Mouse (Mus musculus): Measurements from ENCODE around the gene Atl2. TPM values are rescaled to one million over a fixed set of nuclear protein-coding genes. Genes with fewer than 3 reads are reported as not detected.
A peak's percentile ranks its signal among the peaks of the same experiment; 100 is the strongest.

Atl2 gene
- polyA plus RNA-seq, 1 experiment from 2014 or later: 40.8 TPM

- H3K4me3 ChIP-seq (ENCODE audit: low read depth, low read length): peak overlapping the region; percentile 98
- peak overlapping the region; percentile 99 for H3K9ac ChIP-seq (replicated peaks)
- peak overlapping the region; percentile 92 for H3K4me2 ChIP-seq (ENCODE audit: low read depth, low read length)
- DNase-seq (no peak), ATAC-seq (no peak)
- WGBS (ENCODE audit: insufficient replicate concordance): 28% methylated on average over 4 of the region's 4 CpGs
- H3K27me3 ChIP-seq (ENCODE audit: insufficient read depth, low read length): peaks cover 12% of the 10 kb centered on the region; the same call in 1 of the 2 replicates
- H3K27ac ChIP-seq (ENCODE audit: low read depth): peak overlapping the region; percentile 99
- H3K36me3 ChIP-seq (replicated peaks; ENCODE audit: insufficient read depth, low read length): no peaks in the 10 kb centered on the region
- no peak for TF ChIP-seq EP300 (IDR thresholded peaks at IDR 0.05; ENCODE audit: low read depth)
- TF ChIP-seq CTCF (IDR thresholded peaks at IDR 0.05; ENCODE audit: low read depth): no peak
- peaks cover 28% of the 10 kb centered on the region for H3K4me1 ChIP-seq (ENCODE audit: insufficient read depth)
- H3K9me3 ChIP-seq (ENCODE audit: low read length): no peaks in the 10 kb centered on the region
Measured at GRCm38 (mm10) chr17:79894054-79894453, 1.9 kb downstream of the Atl2 start.

DNA sequence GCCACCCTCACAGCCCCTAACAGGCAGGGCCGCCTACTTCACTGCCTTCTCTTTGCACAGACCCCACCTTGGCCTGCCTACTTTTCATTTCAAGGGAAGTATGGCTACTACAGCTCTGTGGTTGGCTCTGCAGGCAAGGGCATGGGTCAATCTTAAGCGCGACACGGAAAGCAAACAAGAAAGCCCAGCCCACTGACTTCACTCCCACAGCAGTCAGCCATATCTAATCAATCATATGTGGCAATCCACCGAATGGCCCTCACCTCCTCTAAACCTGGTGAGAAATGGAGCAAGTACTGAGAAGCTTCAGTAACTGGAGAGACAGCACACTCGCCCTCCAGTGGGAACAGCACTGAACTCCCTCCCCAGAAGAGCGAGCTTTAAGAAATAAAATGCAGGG lies 4.0 kb downstream of the Atl2 start:
- peak overlapping the region; percentile 99 for H3K27ac ChIP-seq (ENCODE audit: low read depth)
- H3K4me1 ChIP-seq (ENCODE audit: insufficient read depth): peaks cover 28% of the 10 kb centered on the region
- ATAC-seq: peak; percentile 57
- no peaks in the 10 kb centered on the region for H3K36me3 ChIP-seq (replicated peaks; ENCODE audit: insufficient read depth, low read length)
- H3K4me3 ChIP-seq (ENCODE audit: low read depth, low read length): no peak overlapping the region
- H3K4me2 ChIP-seq (ENCODE audit: low read depth, low read length): peak overlapping the region; percentile 92
- peak; percentile 52 for DNase-seq
- no peaks in the 10 kb centered on the region for H3K9me3 ChIP-seq (ENCODE audit: low read length)
- H3K27me3 ChIP-seq (ENCODE audit: insufficient read depth, low read length): 0 out of 2 replicates have a peak, but pooled peaks cover 7% of the 10 kb centered on the region
- 33% methylated on average over 7 of the region's 7 CpGs for WGBS (ENCODE audit: insufficient replicate concordance)
- peak; percentile 32; the same call in 1 of the 2 replicates for TF ChIP-seq EP300 (IDR thresholded peaks at IDR 0.05; ENCODE audit: low read depth)
- TF ChIP-seq CTCF (IDR thresholded peaks at IDR 0.05; ENCODE audit: low read depth): 0 out of 2 replicates have a peak, but pooled peaks have one; percentile 6
- no peak overlapping the region; the same call in 1 of the 2 replicates for H3K9ac ChIP-seq (replicated peaks)

GRCm38 (mm10) chr17:79887926-79888325 lies 8.0 kb downstream of the Atl2 start:
- Histone ChIP-seq H3K27me3 (ENCODE audit: insufficient read depth, low read length) (no peaks in the 10 kb centered on the region), H3K4me3 (ENCODE audit: low read depth, low read length) (no peak overlapping the region), H3K27ac (ENCODE audit: low read depth) (no peak overlapping the region), H3K4me1 (ENCODE audit: insufficient read depth) (peaks cover 13% of the 10 kb centered on the region; the same call in 1 of the 2 replicates), H3K4me2 (ENCODE audit: low read depth, low read length) (no peak overlapping the region), H3K36me3 (replicated peaks; ENCODE audit: insufficient read depth, low read length) (no peaks in the 10 kb centered on the region), H3K9ac (replicated peaks) (no peak overlapping the region), H3K9me3 (ENCODE audit: low read length) (no peaks in the 10 kb centered on the region)
- TF ChIP-seq EP300 (IDR thresholded peaks at IDR 0.05; ENCODE audit: low read depth) (no peak), CTCF (IDR thresholded peaks at IDR 0.05; ENCODE audit: low read depth) (no peak)
- ATAC-seq (no peak), DNase-seq (no peak)
- WGBS (ENCODE audit: insufficient replicate concordance): 80% methylated on average over 1 of the region's 1 CpGs

- 44% methylated on average over 4 of the region's 4 CpGs for WGBS (ENCODE audit: insufficient replicate concordance)
- DNase-seq (no peak), ATAC-seq (no peak)
- no peaks in the 10 kb centered on the region for H3K9me3 ChIP-seq (ENCODE audit: low read length)
- TF ChIP-seq EP300 (IDR thresholded peaks at IDR 0.05; ENCODE audit: low read depth): no peak
- TF ChIP-seq CTCF (IDR thresholded peaks at IDR 0.05; ENCODE audit: low read depth): no peak
- no peak overlapping the region for H3K4me2 ChIP-seq (ENCODE audit: low read depth, low read length)
- H3K9ac ChIP-seq (replicated peaks): no peak overlapping the region
- no peaks in the 10 kb centered on the region for H3K27me3 ChIP-seq (ENCODE audit: insufficient read depth, low read length)
- no peak overlapping the region for H3K27ac ChIP-seq (ENCODE audit: low read depth)
- no peak overlapping the region for H3K4me3 ChIP-seq (ENCODE audit: low read depth, low read length)
- no peaks in the 10 kb centered on the region for H3K36me3 ChIP-seq (replicated peaks; ENCODE audit: insufficient read depth, low read length)
- H3K4me1 ChIP-seq (ENCODE audit: insufficient read depth): peaks cover 8% of the 10 kb centered on the region; the same call in 1 of the 2 replicates
Measured at GRCm38 (mm10) chr17:79883198-79883597, 12.7 kb downstream of the Atl2 start.

DNA sequence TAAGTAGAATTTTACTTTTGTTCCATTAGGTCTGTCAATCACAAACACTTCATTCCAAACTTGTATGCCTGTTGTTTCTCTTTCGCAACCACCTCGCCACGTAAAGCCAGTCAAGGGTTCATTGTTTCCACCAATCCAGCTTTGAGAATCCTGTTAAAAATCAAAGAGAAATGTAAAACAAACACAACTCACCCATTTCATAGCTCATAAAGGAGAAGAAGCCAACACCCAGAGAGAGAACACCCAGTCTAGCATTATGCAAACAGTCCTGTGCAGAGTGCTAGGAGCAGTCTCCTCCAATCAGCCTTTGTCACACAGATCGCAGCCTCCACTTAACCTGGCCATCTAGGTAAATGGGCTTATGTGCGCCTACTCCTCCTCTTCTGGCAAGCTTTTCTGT lies 30.9 kb downstream of the Atl2 start:
- Histone ChIP-seq H3K9me3 (ENCODE audit: low read length) (no peaks in the 10 kb centered on the region), H3K36me3 (replicated peaks; ENCODE audit: insufficient read depth, low read length) (peaks cover 52% of the 10 kb centered on the region), H3K9ac (replicated peaks) (no peak overlapping the region), H3K4me2 (ENCODE audit: low read depth, low read length) (no peak overlapping the region), H3K27ac (ENCODE audit: low read depth) (no peak overlapping the region), H3K4me1 (ENCODE audit: insufficient read depth) (no peaks in the 10 kb centered on the region), H3K4me3 (ENCODE audit: low read depth, low read length) (no peak overlapping the region), H3K27me3 (ENCODE audit: insufficient read depth, low read length) (no peaks in the 10 kb centered on the region)
- ATAC-seq (peak; percentile 51; the same call in 1 of the 2 replicates), DNase-seq (no peak)
- TF ChIP-seq EP300 (IDR thresholded peaks at IDR 0.05; ENCODE audit: low read depth) (no peak), CTCF (IDR thresholded peaks at IDR 0.05; ENCODE audit: low read depth) (no peak)
- 83% methylated on average over 5 of the region's 5 CpGs for WGBS (ENCODE audit: insufficient replicate concordance)

DNA sequence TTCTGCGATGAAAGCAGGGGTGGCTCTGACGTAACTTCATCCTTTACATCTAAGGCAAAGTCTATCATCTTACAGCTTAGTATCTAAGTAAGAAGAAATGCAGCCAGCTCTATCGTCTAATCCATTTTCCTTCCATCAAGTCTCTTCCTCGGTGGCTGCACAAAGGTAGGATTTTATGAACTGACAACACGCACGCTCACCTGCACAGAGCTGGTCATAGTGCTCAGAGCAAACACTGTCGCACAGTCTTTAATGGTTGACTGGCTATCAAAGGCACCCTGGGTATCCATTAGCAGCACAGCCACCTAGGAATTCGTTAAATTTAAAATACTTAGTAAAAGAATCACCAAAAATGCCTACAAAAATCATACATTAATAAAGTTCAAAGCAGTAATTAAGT lies 31.4 kb downstream of the Atl2 start:
- DNase-seq (no peak), ATAC-seq (no peak)
- no peak overlapping the region for H3K27ac ChIP-seq (ENCODE audit: low read depth)
- H3K9me3 ChIP-seq (ENCODE audit: low read length): no peaks in the 10 kb centered on the region
- WGBS (ENCODE audit: insufficient replicate concordance): 94% methylated on average over 8 of the region's 8 CpGs
- H3K4me2 ChIP-seq (ENCODE audit: low read depth, low read length): no peak overlapping the region
- H3K9ac ChIP-seq (replicated peaks): no peak overlapping the region
- H3K4me1 ChIP-seq (ENCODE audit: insufficient read depth): no peaks in the 10 kb centered on the region
- no peaks in the 10 kb centered on the region for H3K27me3 ChIP-seq (ENCODE audit: insufficient read depth, low read length)
- H3K36me3 ChIP-seq (replicated peaks; ENCODE audit: insufficient read depth, low read length): peaks cover 55% of the 10 kb centered on the region
- H3K4me3 ChIP-seq (ENCODE audit: low read depth, low read length): no peak overlapping the region
- TF ChIP-seq EP300 (IDR thresholded peaks at IDR 0.05; ENCODE audit: low read depth) (no peak), CTCF (IDR thresholded peaks at IDR 0.05; ENCODE audit: low read depth) (no peak)
